Mouse (Mus musculus) spleen, postnatal 36 days (tissue): ENCODE measurements around the gene Tcap.
A peak's percentile ranks its signal among the peaks of the same experiment; 100 is the strongest.

Source experiments
- DNase-seq, 2 experiments: peaks; one replicate each; pipeline ENCODE4 v3.0.0; 2022; ENCODE audit warnings: low spot score in 2 of 2, mixed read lengths in 1 of 2

Tcap gene

DNA sequence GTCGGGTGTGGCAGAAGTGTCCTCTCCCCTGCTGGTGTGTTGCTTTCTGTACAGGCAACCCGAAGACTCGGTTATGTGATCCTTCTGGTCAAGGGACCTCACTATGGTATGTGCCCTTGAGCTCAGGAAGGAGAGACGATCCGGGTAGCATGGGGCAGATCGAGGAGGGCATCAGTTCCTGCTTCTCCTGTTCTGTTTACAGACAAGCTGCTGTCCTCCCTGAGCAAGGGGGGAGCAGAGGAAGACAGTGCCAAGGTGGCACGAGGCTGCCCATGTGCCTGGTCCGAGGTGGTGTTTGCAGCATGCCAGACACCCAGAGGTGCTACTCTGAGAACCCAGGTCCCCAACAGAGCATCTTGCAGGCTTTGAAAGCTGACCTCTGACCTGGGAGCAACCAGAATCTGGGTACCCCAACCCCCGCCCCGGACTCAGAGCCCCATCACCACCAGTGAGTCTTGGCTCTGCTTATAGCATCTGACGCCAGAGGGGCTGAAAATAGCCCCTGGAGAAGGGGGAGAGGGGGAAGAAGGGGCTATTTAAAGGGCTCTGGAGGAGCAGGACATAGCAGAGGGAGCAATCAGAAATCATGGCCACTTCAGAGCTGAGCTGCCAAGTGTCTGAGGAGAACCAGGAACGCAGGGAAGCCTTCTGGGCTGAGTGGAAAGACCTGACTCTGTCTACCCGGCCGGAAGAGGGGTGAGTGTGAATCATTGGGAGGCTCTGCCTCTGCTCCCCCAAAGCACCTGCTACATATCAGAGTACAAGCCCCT is at the start of gene Tcap:
Tcap (plus strand) TSS at position 551 of the 770 bp plus-strand sequence.
- no peak for DNase-seq

- DNase-seq = no peak
Measured at GRCm38 (mm10) chr11:98333981-98334741, 49.5 kb upstream of the Tcap start.

- DNase-seq = no peak
Measured at GRCm38 (mm10) chr11:98335250-98335649, 48.4 kb upstream of the Tcap start.

DNA sequence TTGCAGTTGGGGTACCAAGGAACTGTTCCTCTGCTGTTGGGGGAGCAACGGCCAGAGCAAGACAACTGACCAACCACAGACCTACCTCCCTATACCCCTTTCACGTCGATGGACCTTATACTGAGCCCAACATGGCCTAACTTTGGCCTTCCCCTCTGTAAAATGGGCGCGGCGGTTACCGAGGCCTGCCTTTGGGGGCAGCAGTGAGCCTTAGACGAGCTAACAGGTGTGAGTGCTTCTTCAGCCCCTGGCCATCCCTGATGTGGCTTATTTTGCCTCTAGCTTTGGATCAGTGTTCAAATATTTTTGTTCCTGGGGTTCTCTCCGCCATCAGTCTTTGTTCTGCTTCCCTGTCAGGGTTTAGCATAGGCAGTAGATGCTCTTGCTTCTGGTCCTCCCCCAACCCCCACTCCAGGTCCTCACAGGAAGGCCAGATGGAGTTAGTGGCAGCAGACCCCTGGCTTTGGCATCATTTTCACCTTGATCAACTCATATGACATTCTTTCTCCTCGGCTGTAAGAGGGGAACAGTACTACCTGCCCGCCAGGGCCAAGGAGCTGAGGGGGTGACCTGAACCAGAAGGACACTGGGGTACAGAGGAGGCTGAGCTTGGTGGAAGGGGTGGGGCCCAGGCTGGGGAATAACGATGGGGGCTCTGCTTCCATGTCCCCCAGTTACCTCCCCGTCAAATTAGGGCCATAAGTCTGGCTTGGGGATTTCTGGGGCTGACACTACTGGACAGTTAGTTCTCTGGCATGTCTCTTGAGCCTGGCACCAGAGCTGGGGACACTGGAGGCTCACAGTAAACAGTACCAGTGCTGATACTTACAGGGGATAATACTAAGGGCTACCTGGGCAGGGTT is 47.1 kb upstream of the Tcap start:
- DNase-seq = peak in 1 of 2 experiments; percentile 32

- DNase-seq = no peak
Measured at GRCm38 (mm10) chr11:98338507-98338961, 45.1 kb upstream of the Tcap start.

DNA sequence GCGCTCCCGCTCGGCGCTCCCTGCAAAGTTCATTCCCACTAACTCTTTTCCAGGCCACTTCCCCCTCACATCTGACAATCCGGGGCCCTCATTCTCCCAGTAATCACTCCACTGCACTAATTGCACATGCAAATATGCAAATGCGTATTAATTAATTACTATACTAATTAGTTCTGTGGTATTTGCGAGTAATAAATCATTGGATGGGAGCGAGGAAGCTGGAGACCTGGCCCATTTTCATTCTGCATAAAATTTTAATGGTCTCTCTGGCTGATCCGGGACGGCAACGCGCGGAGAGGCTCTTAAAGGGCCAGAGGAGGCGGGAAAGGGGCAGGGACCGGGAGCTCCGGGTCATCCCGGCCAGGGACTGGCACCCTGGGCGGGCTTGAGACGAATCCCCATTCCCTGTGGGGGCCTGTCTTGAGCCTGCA is 44.5 kb upstream of the Tcap start:
- DNase-seq = no peak

DNA sequence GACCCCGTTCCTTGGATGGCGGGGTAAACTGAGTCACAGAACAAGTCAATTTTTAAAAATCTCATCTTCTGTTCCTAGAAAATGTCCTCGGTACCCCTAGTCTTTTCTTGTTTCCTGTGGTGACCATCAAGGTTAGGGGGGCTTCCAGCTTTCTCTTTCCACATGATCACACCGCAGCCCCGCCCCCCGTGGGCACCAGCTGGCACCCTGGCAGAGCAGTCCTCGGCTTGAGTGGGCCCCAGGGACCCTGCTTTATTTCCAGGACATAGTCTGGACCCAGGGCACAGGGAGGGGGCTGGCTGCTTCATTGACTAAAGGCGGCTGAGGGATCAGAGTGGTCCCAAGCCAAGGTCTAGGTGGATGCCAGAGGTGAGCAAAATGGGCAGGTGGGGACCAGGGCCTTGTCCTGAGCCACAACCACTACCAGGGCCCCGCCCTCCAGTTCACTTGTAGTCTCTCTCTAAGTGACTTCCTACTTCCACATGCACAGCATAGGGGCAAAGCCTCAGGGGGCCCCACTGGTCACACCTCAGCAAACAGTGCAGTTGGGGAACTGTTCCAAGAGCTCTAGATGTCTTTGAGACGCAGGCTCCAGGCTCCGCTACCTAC is 43.8 kb upstream of the Tcap start:
- peak; percentile 64 to 70 for DNase-seq

DNA sequence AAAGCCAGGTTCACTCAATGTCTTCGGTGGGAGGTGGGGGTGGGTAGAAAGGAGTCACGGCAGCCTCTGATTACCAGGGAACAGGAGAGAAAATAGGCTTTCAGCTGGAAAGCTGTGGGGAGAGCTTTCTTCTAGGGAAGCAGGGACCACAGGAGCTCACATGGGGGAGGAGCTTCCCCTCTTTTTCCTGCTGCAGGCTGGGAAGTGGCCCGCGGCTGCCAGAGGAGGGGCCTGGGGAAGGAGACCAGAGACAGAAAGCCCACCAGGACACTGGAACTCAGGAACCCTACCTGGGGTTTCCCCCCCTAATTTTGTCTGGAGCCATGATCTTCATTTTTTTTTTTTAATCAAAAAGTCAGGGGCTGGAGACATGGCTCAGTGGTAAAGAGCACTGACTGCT is 43.0 kb upstream of the Tcap start:
- DNase-seq = no peak

- no peak for DNase-seq
Measured at GRCm38 (mm10) chr11:98341174-98341573, 42.4 kb upstream of the Tcap start.

- DNase-seq = peak; percentile 69 to 81
Measured at GRCm38 (mm10) chr11:98342000-98342945, 41.3 kb upstream of the Tcap start.

DNA sequence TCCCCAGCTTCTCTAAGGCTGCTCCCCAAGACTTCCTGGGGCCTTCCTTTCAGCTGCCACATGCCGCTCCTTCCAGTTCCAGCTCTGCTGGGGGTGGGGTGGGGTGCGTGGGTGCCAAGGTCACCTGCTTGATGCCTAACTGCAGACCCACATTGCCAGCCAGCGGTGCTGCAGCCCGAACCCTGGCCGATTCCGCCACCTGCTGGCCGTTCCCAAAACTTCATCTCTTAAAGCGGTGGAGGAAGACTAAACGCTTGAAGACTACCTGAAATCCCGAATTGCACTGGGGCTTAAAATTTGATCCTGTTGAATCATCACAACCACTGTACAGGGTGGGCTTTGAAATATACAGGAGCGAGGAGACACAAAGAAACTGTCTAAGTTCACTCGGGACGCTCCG is 38.4 kb upstream of the Tcap start:
- peak; percentile 66 to 67 for DNase-seq

- no peak for DNase-seq
Measured at GRCm38 (mm10) chr11:98346168-98346567, 37.4 kb upstream of the Tcap start.

- no peak for DNase-seq
Measured at GRCm38 (mm10) chr11:98347385-98348082, 36.1 kb upstream of the Tcap start.

DNA sequence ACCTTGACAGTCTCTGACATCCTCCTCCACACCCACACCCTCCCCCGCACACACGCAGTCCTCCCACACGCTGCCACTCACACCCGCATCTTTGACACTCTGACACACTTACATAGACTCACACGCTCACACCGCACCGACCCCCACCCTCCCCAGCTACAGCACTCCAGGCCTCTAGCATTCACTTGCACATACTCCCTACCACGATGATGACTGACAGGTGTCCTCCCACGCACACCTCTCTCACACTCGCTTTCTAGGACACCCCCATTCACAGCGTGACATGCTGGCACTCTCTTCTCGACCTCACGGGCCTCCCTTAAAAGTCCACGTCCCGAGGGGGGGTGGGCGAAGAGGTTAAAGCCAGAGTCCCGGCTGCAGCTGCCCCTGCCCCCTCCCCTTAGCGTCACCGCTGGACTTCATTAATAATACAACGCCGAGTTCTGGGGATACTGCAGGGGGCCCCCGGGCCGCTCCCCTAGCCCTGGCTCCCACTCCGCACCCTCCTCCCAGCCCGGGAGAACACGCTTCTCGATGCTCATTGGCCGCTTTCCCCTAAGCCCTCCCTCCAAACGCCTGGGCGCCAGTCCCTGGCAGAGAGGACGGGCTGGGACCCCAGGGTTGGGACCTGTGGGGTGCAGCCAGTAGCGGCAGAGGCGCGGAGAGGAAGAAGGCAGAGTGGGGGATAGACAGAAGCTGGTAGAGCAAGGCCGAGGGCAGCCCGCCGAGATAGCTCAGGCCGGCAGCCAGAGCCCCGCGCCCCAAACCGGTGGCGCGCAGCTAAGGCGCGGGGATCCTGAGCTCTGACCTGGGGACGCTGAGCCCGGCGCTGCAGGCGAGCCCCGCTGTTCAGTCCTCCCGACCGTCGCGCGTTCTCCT is 35.3 kb upstream of the Tcap start, which contains the start of gene Ppp1r1b:
Ppp1r1b (plus strand) TSS at position 322 of the 879 bp plus-strand sequence.
- no peak for DNase-seq

DNA sequence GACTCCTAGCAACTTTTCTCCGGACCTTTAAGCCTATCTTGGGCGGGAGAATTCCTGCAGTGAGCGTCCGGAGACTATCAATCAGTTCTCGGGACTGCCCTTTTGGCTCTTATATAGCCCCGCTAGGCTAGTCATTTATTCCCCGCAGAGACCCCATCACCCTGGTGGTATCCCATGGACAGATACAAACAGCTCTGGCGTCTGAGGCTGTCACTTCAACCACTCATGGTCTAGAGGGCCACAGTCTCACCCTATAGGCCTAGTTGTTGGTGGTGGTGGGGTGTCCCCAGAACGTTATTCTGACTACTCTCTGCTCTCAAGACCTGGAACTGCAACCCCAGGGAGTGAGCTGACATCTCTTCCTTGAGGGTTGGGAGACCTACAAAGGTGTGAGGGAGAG is 34.3 kb upstream of the Tcap start:
- DNase-seq = no peak

- no peak for DNase-seq
Measured at GRCm38 (mm10) chr11:98352272-98352990, 31.2 kb upstream of the Tcap start.

DNA sequence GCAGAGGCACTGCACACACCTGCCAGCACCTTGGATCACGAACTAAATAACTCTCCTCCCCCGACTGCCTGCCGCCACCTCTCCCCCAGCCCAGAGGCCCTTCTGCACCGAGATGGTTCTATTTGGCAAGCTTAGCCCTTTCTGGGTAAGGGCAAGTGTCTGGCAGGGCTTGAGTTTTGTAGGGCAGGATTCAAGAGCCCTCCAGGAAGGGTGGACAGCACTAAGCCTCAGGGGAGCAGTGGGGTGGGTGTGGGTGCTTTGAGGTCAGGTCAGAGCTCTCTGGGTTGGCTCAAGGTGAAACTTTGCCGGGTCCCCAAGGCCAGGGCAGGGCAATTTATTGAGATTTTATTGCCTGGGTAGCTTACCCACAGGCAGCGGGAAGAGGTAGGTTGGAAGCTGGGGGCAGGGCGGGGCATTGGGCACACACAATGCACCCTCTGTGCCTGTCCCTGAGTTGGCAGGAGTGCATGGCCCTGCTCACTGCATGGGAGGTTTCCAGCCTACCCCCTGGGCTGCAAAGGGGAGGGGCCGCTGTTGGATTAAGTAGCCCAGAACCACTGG is 29.9 kb upstream of the Tcap start:
- no peak for DNase-seq

GRCm38 (mm10) chr11:98354445-98354844 is 29.2 kb upstream of the Tcap start:
- no peak for DNase-seq
